Mouse (Mus musculus): ENCODE measurements around the gene Asic2. TPM values are rescaled to one million over a fixed set of nuclear protein-coding genes. Genes with fewer than 3 reads are reported as not detected.

Asic2 gene
- polyA plus RNA-seq, 1 experiment from 2014 or later, result 0.28 TPM

GRCm38 (mm10) chr11:81454921-81455320, 513.3 kb downstream of the Asic2 start:
- no peak overlapping the region for H3K4me3 ChIP-seq (ENCODE audit: low read depth, low read length)
- H3K27ac ChIP-seq (ENCODE audit: low read depth), result no peak overlapping the region
- H3K4me1 ChIP-seq (ENCODE audit: insufficient read depth), result no peaks in the 10 kb centered on the region; the same call in 1 of the 2 replicates
- WGBS, result 83% methylated on average over 4 of the region's 4 CpGs
- no peak overlapping the region for H3K9ac ChIP-seq
- H3K36me3 ChIP-seq (ENCODE audit: insufficient read depth), result no peaks in the 10 kb centered on the region
- TF ChIP-seq CTCF (IDR thresholded peaks at IDR 0.05; ENCODE audit: low read depth), result no peak
- ATAC-seq (ENCODE audit: insufficient read depth) (no peak), DNase-seq (peak; percentile 35)
- H3K27me3 ChIP-seq (ENCODE audit: insufficient read depth, low read length), result no peaks in the 10 kb centered on the region
- H3K9me3 ChIP-seq (ENCODE audit: low read depth, low read length), result no peaks in the 10 kb centered on the region
- no peak overlapping the region for H3K4me2 ChIP-seq

DNA sequence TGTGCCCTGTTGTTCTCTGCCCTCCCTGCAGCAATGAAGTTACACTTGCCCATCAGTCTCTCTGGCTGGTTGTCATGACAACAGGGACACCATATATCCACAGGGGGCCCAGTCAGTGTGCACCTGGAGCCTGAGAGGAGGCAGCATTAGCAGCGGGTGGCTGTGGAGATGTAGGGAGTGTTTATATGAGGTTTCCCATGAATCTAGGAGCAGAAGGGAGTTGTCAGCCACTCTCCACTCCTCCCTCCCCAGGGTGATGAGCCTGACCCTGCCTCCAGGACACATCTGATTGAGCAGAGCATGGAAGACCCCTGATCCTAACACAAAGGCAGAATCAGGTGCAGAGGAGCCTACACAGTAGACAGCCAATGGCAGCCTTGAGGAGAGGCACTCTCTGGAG, 514.1 kb downstream of the Asic2 start:
- TF ChIP-seq CTCF (IDR thresholded peaks at IDR 0.05; ENCODE audit: low read depth), result no peak
- ATAC-seq (ENCODE audit: insufficient read depth) (no peak), DNase-seq (no peak)
- H3K27ac ChIP-seq (ENCODE audit: low read depth), result no peak overlapping the region
- no peak overlapping the region for H3K9ac ChIP-seq
- no peaks in the 10 kb centered on the region; the same call in 1 of the 2 replicates for H3K4me1 ChIP-seq (ENCODE audit: insufficient read depth)
- H3K4me2 ChIP-seq, result no peak overlapping the region
- no peaks in the 10 kb centered on the region for H3K36me3 ChIP-seq (ENCODE audit: insufficient read depth)
- H3K4me3 ChIP-seq (ENCODE audit: low read depth, low read length), result no peak overlapping the region
- 29% methylated on average over 1 of the region's 1 CpGs for WGBS
- no peaks in the 10 kb centered on the region for H3K27me3 ChIP-seq (ENCODE audit: insufficient read depth, low read length)
- no peaks in the 10 kb centered on the region for H3K9me3 ChIP-seq (ENCODE audit: low read depth, low read length)

- Histone ChIP-seq H3K36me3 (ENCODE audit: insufficient read depth) (no peaks in the 10 kb centered on the region), H3K4me2 (no peak overlapping the region), H3K27me3 (ENCODE audit: insufficient read depth, low read length) (no peaks in the 10 kb centered on the region), H3K27ac (ENCODE audit: low read depth) (peak overlapping the region; percentile 54; the same call in 1 of the 2 replicates), H3K4me3 (ENCODE audit: low read depth, low read length) (no peak overlapping the region), H3K4me1 (ENCODE audit: insufficient read depth) (no peaks in the 10 kb centered on the region; the same call in 1 of the 2 replicates), H3K9me3 (ENCODE audit: low read depth, low read length) (no peaks in the 10 kb centered on the region), H3K9ac (no peak overlapping the region)
- no peak for TF ChIP-seq CTCF (IDR thresholded peaks at IDR 0.05; ENCODE audit: low read depth)
- peak; percentile 97 for ATAC-seq (ENCODE audit: insufficient read depth)
- 14% methylated on average over 3 of the region's 3 CpGs for WGBS
- DNase-seq, result peak; percentile 88
Measured at GRCm38 (mm10) chr11:81449271-81449705, 519.0 kb downstream of the Asic2 start.

DNA sequence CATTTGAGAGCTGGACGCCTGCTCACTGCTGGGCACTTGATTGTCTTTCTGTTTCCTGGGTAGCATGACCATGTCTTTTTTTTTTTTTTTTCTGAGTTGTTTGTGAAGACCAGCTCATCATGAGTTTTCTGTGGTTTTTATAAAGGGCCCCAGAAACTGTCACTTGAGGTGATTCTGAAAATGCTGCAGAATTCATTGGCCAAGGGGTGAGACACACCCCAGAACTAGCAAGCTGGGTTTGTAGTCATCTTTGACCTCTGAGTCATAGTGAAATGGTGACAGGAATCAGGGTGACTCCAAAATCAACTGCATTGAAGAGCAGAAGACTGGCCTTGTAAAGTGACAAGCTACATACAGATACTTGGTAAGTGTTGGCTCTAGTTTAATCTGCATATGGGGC, 521.9 kb downstream of the Asic2 start:
- ATAC-seq (ENCODE audit: insufficient read depth) (no peak), DNase-seq (no peak)
- Histone ChIP-seq H3K4me1 (ENCODE audit: insufficient read depth) (no peaks in the 10 kb centered on the region; the same call in 1 of the 2 replicates), H3K9me3 (ENCODE audit: low read depth, low read length) (no peaks in the 10 kb centered on the region), H3K27me3 (ENCODE audit: insufficient read depth, low read length) (no peaks in the 10 kb centered on the region), H3K36me3 (ENCODE audit: insufficient read depth) (no peaks in the 10 kb centered on the region), H3K27ac (ENCODE audit: low read depth) (no peak overlapping the region), H3K9ac (no peak overlapping the region), H3K4me3 (ENCODE audit: low read depth, low read length) (no peak overlapping the region), H3K4me2 (no peak overlapping the region)
- WGBS, result 56% methylated on average over 1 of the region's 1 CpGs
- TF ChIP-seq CTCF (IDR thresholded peaks at IDR 0.05; ENCODE audit: low read depth), result no peak

DNA sequence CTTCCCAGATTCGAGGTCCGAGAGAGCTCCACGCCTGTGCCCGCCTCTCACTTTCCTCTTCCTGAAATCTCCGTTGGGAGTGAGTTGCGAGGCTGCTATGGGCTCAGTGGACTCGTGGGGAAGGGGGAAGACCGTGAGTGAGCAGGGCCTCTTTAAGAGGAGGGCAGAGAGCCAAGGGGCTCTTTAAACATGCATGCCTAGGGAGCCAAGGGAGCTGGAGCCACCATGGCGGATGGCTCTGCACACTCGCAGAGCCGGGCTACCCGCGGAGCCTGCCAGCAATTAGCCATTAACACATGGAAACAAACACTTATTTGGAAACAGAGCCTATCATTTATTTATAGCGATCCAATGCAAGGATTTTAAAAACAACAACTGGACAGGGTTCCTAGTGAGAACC, 541.4 kb downstream of the Asic2 start:
- H3K9me3 ChIP-seq (ENCODE audit: low read depth, low read length), result no peaks in the 10 kb centered on the region
- no peak for TF ChIP-seq CTCF (IDR thresholded peaks at IDR 0.05; ENCODE audit: low read depth)
- H3K4me3 ChIP-seq (ENCODE audit: low read depth, low read length), result no peak overlapping the region
- H3K9ac ChIP-seq, result no peak overlapping the region
- ATAC-seq (ENCODE audit: insufficient read depth) (no peak), DNase-seq (peak; percentile 37)
- H3K4me1 ChIP-seq (ENCODE audit: insufficient read depth), result no peaks in the 10 kb centered on the region
- no peaks in the 10 kb centered on the region for H3K27me3 ChIP-seq (ENCODE audit: insufficient read depth, low read length)
- 59% methylated on average over 14 of the region's 14 CpGs for WGBS
- H3K36me3 ChIP-seq (ENCODE audit: insufficient read depth), result no peaks in the 10 kb centered on the region
- no peak overlapping the region for H3K4me2 ChIP-seq
- no peak overlapping the region for H3K27ac ChIP-seq (ENCODE audit: low read depth)

GRCm38 (mm10) chr11:81419112-81419511, 549.1 kb downstream of the Asic2 start:
- 79% methylated on average over 3 of the region's 3 CpGs for WGBS
- Histone ChIP-seq H3K4me1 (ENCODE audit: insufficient read depth) (no peaks in the 10 kb centered on the region), H3K9ac (no peak overlapping the region), H3K4me2 (no peak overlapping the region), H3K4me3 (ENCODE audit: low read depth, low read length) (no peak overlapping the region), H3K9me3 (ENCODE audit: low read depth, low read length) (no peaks in the 10 kb centered on the region), H3K36me3 (ENCODE audit: insufficient read depth) (no peaks in the 10 kb centered on the region), H3K27me3 (ENCODE audit: insufficient read depth, low read length) (no peaks in the 10 kb centered on the region), H3K27ac (ENCODE audit: low read depth) (no peak overlapping the region)
- DNase-seq (no peak), ATAC-seq (ENCODE audit: insufficient read depth) (no peak)
- no peak for TF ChIP-seq CTCF (IDR thresholded peaks at IDR 0.05; ENCODE audit: low read depth)

DNA sequence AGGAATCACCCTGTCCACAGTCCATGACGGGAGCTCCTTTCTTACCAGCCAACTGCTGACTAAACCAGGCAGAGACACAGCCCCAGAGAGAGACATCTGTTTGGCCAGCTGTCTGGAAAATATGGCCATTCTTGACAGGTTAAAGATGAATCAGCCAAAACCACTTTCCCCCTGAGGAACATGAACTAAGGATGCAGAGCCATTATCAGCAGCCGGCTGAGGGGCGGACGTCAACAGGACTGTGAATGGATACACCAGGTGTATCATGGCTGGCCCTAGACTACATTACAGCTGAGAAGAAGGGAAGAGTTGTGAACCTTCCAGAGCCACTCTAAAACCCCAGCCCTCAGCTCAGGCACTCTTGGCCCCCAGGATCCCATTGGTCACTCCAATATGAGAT, 550.2 kb downstream of the Asic2 start:
- Histone ChIP-seq H3K27ac (ENCODE audit: low read depth) (no peak overlapping the region), H3K4me1 (ENCODE audit: insufficient read depth) (no peaks in the 10 kb centered on the region), H3K9ac (no peak overlapping the region), H3K4me2 (no peak overlapping the region), H3K27me3 (ENCODE audit: insufficient read depth, low read length) (no peaks in the 10 kb centered on the region), H3K36me3 (ENCODE audit: insufficient read depth) (no peaks in the 10 kb centered on the region), H3K4me3 (ENCODE audit: low read depth, low read length) (no peak overlapping the region), H3K9me3 (ENCODE audit: low read depth, low read length) (no peaks in the 10 kb centered on the region)
- no peak for ATAC-seq (ENCODE audit: insufficient read depth)
- 86% methylated on average over 4 of the region's 4 CpGs for whole genome bisulfite sequencing
- DNase-seq, result no peak
- no peak for TF ChIP-seq CTCF (IDR thresholded peaks at IDR 0.05; ENCODE audit: low read depth)

GRCm38 (mm10) chr11:81416319-81416718, 551.9 kb downstream of the Asic2 start:
- Histone ChIP-seq H3K9ac (no peak overlapping the region), H3K27me3 (ENCODE audit: insufficient read depth, low read length) (no peaks in the 10 kb centered on the region), H3K4me2 (no peak overlapping the region), H3K4me3 (ENCODE audit: low read depth, low read length) (no peak overlapping the region), H3K27ac (ENCODE audit: low read depth) (no peak overlapping the region), H3K4me1 (ENCODE audit: insufficient read depth) (no peaks in the 10 kb centered on the region), H3K9me3 (ENCODE audit: low read depth, low read length) (no peaks in the 10 kb centered on the region), H3K36me3 (ENCODE audit: insufficient read depth) (no peaks in the 10 kb centered on the region)
- no peak for TF ChIP-seq CTCF (IDR thresholded peaks at IDR 0.05; ENCODE audit: low read depth)
- DNase-seq, result no peak
- no peak for ATAC-seq (ENCODE audit: insufficient read depth)
- 76% methylated on average over 6 of the region's 6 CpGs for WGBS
